Mouse (Mus musculus) kidney, embryonic 16.5 days (tissue): Measurements from ENCODE around the gene Banf1. TPM values are rescaled to one million over a fixed set of nuclear protein-coding genes. Genes with fewer than 3 reads are reported as not detected.

Experiments used
- ATAC-seq: fragments of 200-750 bp; cut with Nextera tagmentation; 2 replicates; pipeline ENCODE4 v1.8.0; 2017; ENCODE audit warnings: moderate TSS enrichment; ENCODE audit not compliant: low FRiP score, low TSS enrichment
- H3K27ac ChIP-seq: fragments of 300-500 bp; sonication (generic); 2 replicates; pipeline ENCODE4 v1.5.1; 2014; ENCODE audit warnings: low read length
- H3K27me3 ChIP-seq: fragments of 300-500 bp; sonication (generic); 2 replicates; pipeline ENCODE4 v1.6.1; 2014; ENCODE audit warnings: low read length, control low read depth, mixed read lengths; ENCODE audit not compliant: insufficient read depth
- H3K36me3 ChIP-seq: fragments of 300-500 bp; sonication (generic); 2 replicates; pipeline ENCODE4 v1.6.1; 2014; ENCODE audit warnings: low read length, control low read depth, mixed read lengths; ENCODE audit not compliant: insufficient read depth
- H3K4me1 ChIP-seq: fragments of 300-500 bp; sonication (generic); 2 replicates; pipeline ENCODE4 v1.6.1; 2014; ENCODE audit warnings: low read length, control low read depth, mixed read lengths; ENCODE audit not compliant: insufficient read depth
- H3K4me2 ChIP-seq: fragments of 300-500 bp; sonication (generic); replicated peaks from 2 replicates; pipeline ENCODE4 v1.6.1; 2014; ENCODE audit warnings: low read depth, low read length
- H3K4me3 ChIP-seq: fragments of 300-500 bp; sonication (generic); 2 replicates; pipeline ENCODE4 v1.5.1; 2014; ENCODE audit warnings: mild to moderate bottlenecking, low read length
- H3K9ac ChIP-seq: fragments of 300-500 bp; sonication (generic); replicated peaks from 2 replicates; pipeline ENCODE4 v1.6.1; 2014; ENCODE audit warnings: low read length
- H3K9me3 ChIP-seq: fragments of 300-500 bp; sonication (generic); 2 replicates; pipeline ENCODE4 v1.6.1; 2016; ENCODE audit warnings: low read length, control low read depth
- WGBS: fragments of 180-500 bp; shearing (Covaris S2); extraction: QIAGEN DNeasy Blood & Tissue Kit; methylation state at CpG from one replicate; pipeline ENCODE4 v1.1.7; 2014; 5-methylcytosine and 5-hydroxymethylcytosine counted together
- polyA plus RNA-seq: library from polyadenylated mRNA; unstranded; fragments of >200 nt; fragmentation: Nextera tagmentation; extraction: Ambion mirVana; gene quantifications from 2 replicates; pipeline ENCODE4 v1.2.1, GENCODE M21; 2015

Gene Banf1
- polyA plus RNA-seq, 1 experiment from 2014 or later: 487 TPM

DNA sequence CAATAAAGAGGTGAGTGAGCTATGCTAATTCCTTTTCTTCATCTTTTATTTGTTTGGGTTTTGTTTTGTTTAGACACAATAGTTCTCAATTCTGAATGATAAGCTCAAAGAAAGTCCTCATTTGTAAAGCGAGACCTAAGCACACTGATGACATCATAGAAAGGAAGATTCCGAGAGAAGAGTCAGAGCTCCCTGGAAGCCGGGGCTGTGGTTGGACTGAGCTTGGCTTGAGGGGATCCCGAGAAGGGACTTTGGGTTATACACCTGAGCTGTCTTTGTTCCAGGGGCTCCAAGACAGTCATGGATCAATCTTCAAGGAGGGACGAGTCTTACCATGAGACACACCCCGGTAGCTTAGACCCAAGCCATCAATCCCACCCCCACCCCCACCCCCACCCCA lies 31.5 kb downstream of the Banf1 start, which contains the start of gene Catsper1:
Gene Catsper1, plus strand, starts transcription at position 301 of the 400 bp plus-strand sequence.
- ATAC-seq: no peak
- Histone ChIP-seq H3K36me3 (no peaks in the 10 kb centered on the region), H3K4me3 (no peak within 1 kb of the TSS), H3K9me3 (no peaks in the 10 kb centered on the region), H3K27ac (no peak within 1 kb of the TSS), H3K4me1 (peaks cover 3% of the 10 kb centered on the region; the same call in 1 of the 2 replicates), H3K4me2 (no peak within 1 kb of the TSS), H3K27me3 (no peaks in the 10 kb centered on the region), H3K9ac (no peak within 1 kb of the TSS; the same call in 1 of the 2 replicates)
- WGBS: 89% methylated on average over 6 of the region's 6 CpGs

DNA sequence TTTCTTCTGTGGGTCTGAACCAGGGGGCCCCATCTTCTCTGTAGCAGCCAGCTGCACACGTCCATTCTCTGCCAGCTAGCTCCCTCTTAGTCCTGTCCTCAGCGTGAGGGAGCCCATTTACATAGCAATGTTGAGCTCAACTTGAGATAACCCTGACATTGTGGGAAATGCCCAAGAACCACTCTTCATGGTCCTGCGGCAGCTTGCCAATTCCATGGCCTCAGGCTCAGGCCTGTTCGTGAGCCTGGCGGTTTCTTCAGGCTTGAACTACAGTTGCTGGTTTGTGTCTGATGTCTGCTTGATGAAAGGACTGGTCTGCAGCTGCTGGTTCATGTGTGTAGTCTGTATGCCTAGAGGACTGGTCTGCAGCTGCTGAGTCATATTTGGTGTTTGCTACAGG lies 32.2 kb downstream of the Banf1 start:
- 65% methylated on average over 5 of the region's 5 CpGs for WGBS
- no peak for ATAC-seq
- Histone ChIP-seq H3K4me3 (no peak overlapping the region), H3K4me2 (no peak overlapping the region), H3K9ac (no peak overlapping the region; the same call in 1 of the 2 replicates), H3K9me3 (no peaks in the 10 kb centered on the region), H3K4me1 (peaks cover 3% of the 10 kb centered on the region; the same call in 1 of the 2 replicates), H3K27me3 (no peaks in the 10 kb centered on the region), H3K36me3 (no peaks in the 10 kb centered on the region), H3K27ac (no peak overlapping the region)

DNA sequence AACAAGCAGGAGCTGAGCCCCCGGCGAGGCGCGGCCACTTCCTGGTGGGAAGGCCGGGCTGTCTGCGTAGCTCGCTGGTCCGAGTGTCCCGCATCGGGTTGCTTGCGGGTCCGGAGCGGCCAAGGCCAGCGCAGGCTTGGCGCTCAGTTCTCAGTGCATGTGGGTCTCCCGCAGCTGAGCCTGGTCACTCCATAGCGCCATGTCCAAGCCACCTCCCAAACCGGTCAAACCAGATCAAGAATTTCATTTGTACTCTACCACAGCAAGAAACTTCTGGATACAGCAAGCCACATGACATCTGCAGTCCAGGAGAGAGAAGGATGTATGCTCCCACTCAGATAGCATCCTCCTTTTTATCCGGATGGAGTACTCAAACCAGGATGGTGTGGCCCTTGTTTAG lies 39.0 kb downstream of the Banf1 start:
- Histone ChIP-seq H3K9me3 (no peaks in the 10 kb centered on the region), H3K4me2 (no peak overlapping the region), H3K4me3 (no peak overlapping the region), H3K9ac (no peak overlapping the region), H3K27ac (peak overlapping the region; percentile 61), H3K4me1 (no peaks in the 10 kb centered on the region; the same call in 1 of the 2 replicates), H3K27me3 (no peaks in the 10 kb centered on the region), H3K36me3 (no peaks in the 10 kb centered on the region)
- WGBS: 77% methylated on average over 19 of the region's 19 CpGs
- peak; percentile 57; the same call in 1 of the 2 replicates for ATAC-seq

DNA sequence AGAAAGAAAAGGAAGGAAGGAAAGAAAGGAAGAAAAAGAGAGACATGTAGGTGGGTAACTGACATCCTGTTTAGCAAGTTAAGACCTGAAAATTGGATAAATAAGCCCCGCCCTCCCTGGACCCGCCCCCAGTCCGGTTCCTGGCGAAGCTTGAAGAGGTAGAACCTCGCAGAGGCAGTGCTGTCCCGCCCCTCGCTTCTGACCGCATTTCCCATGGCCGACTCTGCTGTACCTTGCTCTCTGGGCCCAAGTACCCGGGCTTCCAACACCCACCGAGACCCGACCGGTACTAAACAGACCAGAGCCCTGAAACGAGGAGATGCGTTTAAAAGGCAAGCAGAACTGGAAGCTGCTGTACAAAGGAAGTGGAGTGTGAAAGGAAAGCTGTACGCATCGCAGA lies 43.2 kb downstream of the Banf1 start:
- WGBS: 28% methylated on average over 17 of the region's 17 CpGs

More for the DNA sequence above, 43.2 kb downstream of the Banf1 start:
- Histone ChIP-seq H3K4me1 (no peaks in the 10 kb centered on the region; the same call in 1 of the 2 replicates), H3K4me2 (peak overlapping the region; percentile 50), H3K9ac (no peak overlapping the region), H3K4me3 (peak overlapping the region; percentile 25), H3K9me3 (no peaks in the 10 kb centered on the region), H3K36me3 (no peaks in the 10 kb centered on the region), H3K27ac (peak overlapping the region; percentile 16; the same call in 1 of the 2 replicates), H3K27me3 (no peaks in the 10 kb centered on the region)
- ATAC-seq: no peak

Other genes starting within 250 kb of the Banf1 start
- gene Klc2, start 248.6 kb downstream of the Banf1 start, polyA plus RNA-seq: 25.1 and 27.4 TPM in 2 replicates
- 23.8 and 27.7 TPM in 2 replicates for gene Pacs1, start 94.0 kb downstream of the Banf1 start, polyA plus RNA-seq
- gene Sf3b2, start 71.7 kb downstream of the Banf1 start, polyA plus RNA-seq: 344 and 387 TPM in 2 replicates
- gene Gal3st3, start 68.8 kb downstream of the Banf1 start, polyA plus RNA-seq: 3.2 and 4.2 TPM in 2 replicates
- not detected in 2 replicates for gene Catsper1, start 31.4 kb downstream of the Banf1 start, polyA plus RNA-seq
- 0.58 TPM in 1 of 2 replicates, not detected in the other for gene Cst6, start 17.6 kb downstream of the Banf1 start, polyA plus RNA-seq
- gene Eif1ad, start 427 bp downstream of the Banf1 start, polyA plus RNA-seq: 61.7 and 62.2 TPM in 2 replicates
- 75.3 and 92.2 TPM in 2 replicates for gene Sart1, start 21.5 kb upstream of the Banf1 start, polyA plus RNA-seq
- 0.41 TPM in 1 of 2 replicates, not detected in the other for gene Tsga10ip, start 35.4 kb upstream of the Banf1 start, polyA plus RNA-seq
- 226 and 236 TPM in 2 replicates for gene Drap1, start 57.8 kb upstream of the Banf1 start, polyA plus RNA-seq
- gene AI837181, start 58.0 kb upstream of the Banf1 start, polyA plus RNA-seq: 24.0 and 50.8 TPM in 2 replicates
- gene Fosl1, start 80.4 kb upstream of the Banf1 start, polyA plus RNA-seq: 0.54 TPM in 1 of 2 replicates, not detected in the other
- gene Ccdc85b, start 90.7 kb upstream of the Banf1 start, polyA plus RNA-seq: 7.8 and 8.6 TPM in 2 replicates
- 129 and 138 TPM in 2 replicates for gene Fibp, start 93.4 kb upstream of the Banf1 start, polyA plus RNA-seq
- 1.9 and 2.1 TPM in 2 replicates for gene Ctsw, start 101.3 kb upstream of the Banf1 start, polyA plus RNA-seq
- gene Efemp2, start 106.8 kb upstream of the Banf1 start, polyA plus RNA-seq: 197 and 208 TPM in 2 replicates
- gene Mus81, start 121.2 kb upstream of the Banf1 start, polyA plus RNA-seq: 44.2 and 50.5 TPM in 2 replicates
- gene Cfl1, start 123.3 kb upstream of the Banf1 start, polyA plus RNA-seq: 2,772 and 2,914 TPM in 2 replicates
- not detected in 2 replicates for gene 1700020D05Rik, start 136.6 kb upstream of the Banf1 start, polyA plus RNA-seq
- 9.9 and 10.6 TPM in 2 replicates for gene Snx32, start 143.4 kb upstream of the Banf1 start, polyA plus RNA-seq
- 17.2 and 18.9 TPM in 2 replicates for gene Ovol1, start 193.5 kb upstream of the Banf1 start, polyA plus RNA-seq
- gene Ap5b1, start 200.9 kb upstream of the Banf1 start, polyA plus RNA-seq: 10.9 and 11.5 TPM in 2 replicates
- 133 and 146 TPM in 2 replicates for gene Rnaseh2c, start 234.7 kb upstream of the Banf1 start, polyA plus RNA-seq
- 56.1 and 57.4 TPM in 2 replicates for gene Kat5, start 243.1 kb upstream of the Banf1 start, polyA plus RNA-seq